Mouse (Mus musculus): ENCODE results near the gene Cetn4. TPM values are rescaled to one million over a fixed set of nuclear protein-coding genes. Genes with fewer than 3 reads are reported as not detected.

Gene Cetn4
- total RNA-seq, 1 experiment from 2014 or later = 2.8 TPM

Other genes starting within 250 kb of the Cetn4 start
- not detected in 2 replicates for gene Adad1, start 249.2 kb downstream of the Cetn4 start, total RNA-seq (2017)
- gene Il2, start 186.7 kb downstream of the Cetn4 start, total RNA-seq (2017) = not detected in 2 replicates
- gene Il21, start 80.1 kb downstream of the Cetn4 start, total RNA-seq (2017) = 0.23 TPM in 1 of 2 replicates, not detected in the other
- 1.6 and 2.6 TPM in 2 replicates for gene Bbs12, start 154 bp downstream of the Cetn4 start, total RNA-seq (2017)
- gene Fgf2, start 35.6 kb upstream of the Cetn4 start, total RNA-seq (2017) = 0.12 and 0.23 TPM in 2 replicates
- 41.4 and 57.3 TPM in 2 replicates for gene Spata5, start 107.2 kb upstream of the Cetn4 start, total RNA-seq (2017)
- 13.1 and 14.4 TPM in 2 replicates for gene Nudt6, start 107.5 kb upstream of the Cetn4 start, total RNA-seq (2017)